Mouse (Mus musculus) MEL (cell line): ENCODE measurements at regions not wholly inside any gene's neighbourhood (a gene's known extent, or its start where the extent isn't known, plus 50 kb on each side); places are given as distances from the start of the nearest gene placed in this dataset.

Experiments
- DNase-seq: peaks from one replicate; pipeline ENCODE4 v3.0.0; 2011; ENCODE audit warnings: low read depth, low spot score
- H3K27ac ChIP-seq: 2 replicates; pipeline ENCODE4 v1.5.1; 2012; ENCODE audit warnings: low read depth, mild to moderate bottlenecking, control low read depth, low read length, moderate library complexity; ENCODE audit not compliant: control insufficient read depth
- H3K27me3 ChIP-seq, 2 experiments: fragments of 150-350 bp in 1 of 2; sonication (generic) in 1 of 2; 2 replicates each; pipeline ENCODE4 v1.6.1; 2012; ENCODE audit warnings: low read length in 2 of 2, mild to moderate bottlenecking in 2 of 2, improper control_type of control experiment in 1 of 2, moderate library complexity in 1 of 2; ENCODE audit not compliant: insufficient read depth in 2 of 2, control insufficient read depth in 1 of 2
- H3K36me3 ChIP-seq, 2 experiments: 2 replicates each; pipeline ENCODE4 v1.6.1; 2012 to 2014; ENCODE audit warnings: low read length in 2 of 2, improper control_type of control experiment in 1 of 2, inconsistent platforms in 1 of 2, mild to moderate bottlenecking in 1 of 2; ENCODE audit not compliant: insufficient read depth in 2 of 2, control insufficient read depth in 1 of 2
- H3K4me1 ChIP-seq, 2 experiments: fragments of 150-350 bp in 1 of 2; sonication (generic) in 1 of 2; 2 replicates each; pipeline ENCODE4 v1.6.1; 2012; ENCODE audit warnings: low read length in 2 of 2, improper control_type of control experiment in 1 of 2, mild to moderate bottlenecking in 1 of 2; ENCODE audit not compliant: insufficient read depth in 2 of 2, control insufficient read depth in 1 of 2
- H3K4me3 ChIP-seq, 2 experiments: fragments of 150-350 bp in 1 of 2; sonication (generic) in 1 of 2; 2 replicates each; pipeline ENCODE4 v1.5.1; 2012; ENCODE audit warnings: low read depth in 2 of 2, low read length in 2 of 2, mild to moderate bottlenecking in 2 of 2, moderate library complexity in 2 of 2, control low read depth in 1 of 2, improper control_type of control experiment in 1 of 2; ENCODE audit not compliant: control insufficient read depth in 1 of 2, insufficient read depth in 1 of 2
- H3K79me2 ChIP-seq: 2 replicates; pipeline ENCODE4 v1.6.1; 2012; ENCODE audit warnings: mild to moderate bottlenecking, low read length, moderate library complexity; ENCODE audit not compliant: control insufficient read depth, poor library complexity, insufficient read depth
- H3K9ac ChIP-seq: 2 replicates; pipeline ENCODE4 v1.6.1; 2012; ENCODE audit warnings: low read depth, mild to moderate bottlenecking, control low read depth, low read length, moderate library complexity; ENCODE audit not compliant: control insufficient read depth, poor library complexity, severe bottlenecking
- H3K9me3 ChIP-seq: fragments of 150-350 bp; sonication (generic); replicated peaks from 2 replicates; pipeline ENCODE4 v1.6.1; 2012; ENCODE audit warnings: mild to moderate bottlenecking, low read length, improper control_type of control experiment, moderate library complexity; ENCODE audit not compliant: insufficient read depth
- BHLHE40 ChIP-seq: IDR thresholded peaks from 2 replicates; pipeline ENCODE4 v1.6.1; 2012; ENCODE audit warnings: low read depth, mild to moderate bottlenecking, inconsistent platforms, low read length, improper control_type of control experiment, borderline replicate concordance
- CHD1 ChIP-seq: IDR thresholded peaks from 2 replicates; pipeline ENCODE4 v1.6.1; 2012; ENCODE audit warnings: low read depth, mild to moderate bottlenecking, inconsistent platforms, low read length, improper control_type of control experiment
- CHD2 ChIP-seq: IDR thresholded peaks from 2 replicates; pipeline ENCODE4 v1.6.1; 2011; ENCODE audit warnings: low read length, improper control_type of control experiment
- ELF1 ChIP-seq: IDR thresholded peaks from 2 replicates; pipeline ENCODE4 v1.6.1; 2014; ENCODE audit warnings: low read depth, mild to moderate bottlenecking, inconsistent platforms, low read length, improper control_type of control experiment, moderate library complexity
- EP300 ChIP-seq, 2 experiments: IDR thresholded peaks; 2 replicates each; pipeline ENCODE4 v1.6.1; 2011; ENCODE audit warnings: improper control_type of control experiment in 2 of 2, low read length in 2 of 2, low read depth in 1 of 2, mild to moderate bottlenecking in 1 of 2
- ETS1 ChIP-seq: IDR thresholded peaks from 2 replicates; pipeline ENCODE4 v1.6.1; 2012; ENCODE audit warnings: low read depth, mild to moderate bottlenecking, inconsistent platforms, low read length, improper control_type of control experiment, moderate library complexity
- GATA1 ChIP-seq: IDR thresholded peaks from 2 replicates; pipeline ENCODE4 v1.6.1; 2011; ENCODE audit warnings: low read depth, low read length, improper control_type of control experiment
- HCFC1 ChIP-seq: IDR thresholded peaks from 2 replicates; pipeline ENCODE4 v1.6.1; 2012; ENCODE audit warnings: low read depth, mild to moderate bottlenecking, inconsistent platforms, low read length, improper control_type of control experiment, moderate library complexity
- JUND ChIP-seq: IDR thresholded peaks from 2 replicates; pipeline ENCODE4 v1.6.1; 2011; ENCODE audit warnings: low read depth, mild to moderate bottlenecking, improper control_type of control experiment, low read length
- MAX ChIP-seq: IDR thresholded peaks from 2 replicates; pipeline ENCODE4 v1.6.1; 2011; ENCODE audit warnings: low read length, improper control_type of control experiment
- MEF2A ChIP-seq: IDR thresholded peaks from 2 replicates; pipeline ENCODE4 v1.6.1; 2014; ENCODE audit warnings: low read depth, mild to moderate bottlenecking, inconsistent platforms, low read length, improper control_type of control experiment; ENCODE audit not compliant: poor library complexity, insufficient replicate concordance, severe bottlenecking; ENCODE audit errors: extremely low read depth
- MYB ChIP-seq: IDR thresholded peaks from 2 replicates; pipeline ENCODE4 v1.6.1; 2011; ENCODE audit warnings: mild to moderate bottlenecking, low read depth, low read length, improper control_type of control experiment
- NELFE ChIP-seq: IDR thresholded peaks from 2 replicates; pipeline ENCODE4 v1.6.1; 2011; ENCODE audit warnings: low read depth, low read length, improper control_type of control experiment
- NRF1 ChIP-seq: IDR thresholded peaks from 2 replicates; pipeline ENCODE4 v1.6.1; 2014; ENCODE audit warnings: low read depth, mild to moderate bottlenecking, inconsistent platforms, low read length, improper control_type of control experiment, moderate library complexity; ENCODE audit not compliant: poor library complexity, insufficient read depth, severe bottlenecking
- POLR2A ChIP-seq, 2 experiments: IDR thresholded peaks; 2 replicates each; pipeline ENCODE4 v1.6.1; 2011 to 2012; ENCODE audit warnings: low read length in 2 of 2, mild to moderate bottlenecking in 2 of 2, control low read depth in 1 of 2, improper control_type of control experiment in 1 of 2, low read depth in 1 of 2, moderate library complexity in 1 of 2; ENCODE audit not compliant: control insufficient read depth in 1 of 2, insufficient read depth in 1 of 2, poor library complexity in 1 of 2
- POLR2AphosphoS2 ChIP-seq: IDR thresholded peaks from 2 replicates; pipeline ENCODE4 v1.6.1; 2011; ENCODE audit warnings: low read length, improper control_type of control experiment
- POLR2AphosphoS5 ChIP-seq: IDR thresholded peaks from 2 replicates; pipeline ENCODE4 v1.6.1; 2012; ENCODE audit warnings: low read depth, borderline replicate concordance, mild to moderate bottlenecking, inconsistent platforms, low read length, moderate library complexity, mixed read lengths
- RCOR1 ChIP-seq: IDR thresholded peaks from 2 replicates; pipeline ENCODE4 v1.6.1; 2012; ENCODE audit warnings: low read depth, mild to moderate bottlenecking, inconsistent platforms, low read length, improper control_type of control experiment
- SIN3A ChIP-seq: IDR thresholded peaks from 2 replicates; pipeline ENCODE4 v1.6.1; 2012; ENCODE audit warnings: low read length, improper control_type of control experiment, inconsistent platforms
- SMC3 ChIP-seq: IDR thresholded peaks from 2 replicates; pipeline ENCODE4 v1.6.1; 2011; ENCODE audit warnings: low read depth, low read length, improper control_type of control experiment
- TAL1 ChIP-seq: IDR thresholded peaks from 2 replicates; pipeline ENCODE4 v1.6.1; 2012; ENCODE audit warnings: mild to moderate bottlenecking, inconsistent platforms, low read length, moderate library complexity, mixed read lengths
- UBTF ChIP-seq: IDR thresholded peaks from 2 replicates; pipeline ENCODE4 v1.6.1; 2012; ENCODE audit warnings: low read depth, mild to moderate bottlenecking, inconsistent platforms, low read length, improper control_type of control experiment, moderate library complexity, borderline replicate concordance; ENCODE audit not compliant: insufficient read depth
- USF1 ChIP-seq: IDR thresholded peaks from 2 replicates; pipeline ENCODE4 v1.6.1; 2014; ENCODE audit warnings: low read depth, mild to moderate bottlenecking, inconsistent platforms, low read length, improper control_type of control experiment, moderate library complexity
- ZC3H11A ChIP-seq: IDR thresholded peaks from 2 replicates; pipeline ENCODE4 v1.6.1; 2012; ENCODE audit warnings: low read depth, mild to moderate bottlenecking, inconsistent platforms, low read length, improper control_type of control experiment
- ZKSCAN1 ChIP-seq: IDR thresholded peaks from 2 replicates; pipeline ENCODE4 v1.6.1; 2012; ENCODE audit warnings: low read depth, mild to moderate bottlenecking, inconsistent platforms, low read length, improper control_type of control experiment, moderate library complexity
- ZMIZ1 ChIP-seq: IDR thresholded peaks from 2 replicates; pipeline ENCODE4 v1.6.1; 2012; ENCODE audit warnings: low read depth, mild to moderate bottlenecking, inconsistent platforms, low read length, improper control_type of control experiment, moderate library complexity
- ZNF384 ChIP-seq: IDR thresholded peaks from 2 replicates; pipeline ENCODE4 v1.6.1; 2012; ENCODE audit warnings: low read depth, mild to moderate bottlenecking, inconsistent platforms, low read length, improper control_type of control experiment

GRCm38 (mm10) chr16:87031836-87032235 is 322.1 kb upstream of the N6amt1 start:
- Histone ChIP-seq H3K36me3 (no peaks in the 10 kb centered on the region), H3K9ac (no peak overlapping the region), H3K4me3 (no peak overlapping the region), H3K9me3 (no peaks in the 10 kb centered on the region), H3K27me3 (no peaks in the 10 kb centered on the region), H3K79me2 (no peaks in the 10 kb centered on the region), H3K27ac (no peak overlapping the region), H3K4me1 (no peaks in the 10 kb centered on the region)
- no peak for DNase-seq
- no peak for TF ChIP-seq POLR2AphosphoS5
- no peak for TF ChIP-seq EP300 (IDR thresholded peaks at IDR 0.05; ENCODE audit: low read depth in 1 of 2, low read length in 2 of 2)
- TF ChIP-seq TAL1 = no peak
- no peak for TF ChIP-seq RCOR1
- TF ChIP-seq JUND = no peak
- TF ChIP-seq ELF1 = no peak
- no peak for TF ChIP-seq NELFE
- no peak for TF ChIP-seq NRF1

GRCm38 (mm10) chr16:87028516-87029145 is 325.4 kb upstream of the N6amt1 start:
- no peak for DNase-seq
- Histone ChIP-seq H3K79me2 (no peaks in the 10 kb centered on the region), H3K4me1 (no peaks in the 10 kb centered on the region), H3K9ac (no peak overlapping the region), H3K36me3 (no peaks in the 10 kb centered on the region), H3K4me3 (no peak overlapping the region), H3K27me3 (no peaks in the 10 kb centered on the region), H3K9me3 (no peaks in the 10 kb centered on the region), H3K27ac (no peak overlapping the region)
- no peak for TF ChIP-seq JUND
- no peak for TF ChIP-seq CHD2
- no peak for TF ChIP-seq ZNF384
- TF ChIP-seq MAX = no peak

GRCm38 (mm10) chr16:87027621-87028020 is 326.4 kb upstream of the N6amt1 start:
- no peaks in the 10 kb centered on the region for H3K9me3 ChIP-seq
- H3K27me3 ChIP-seq = no peaks in the 10 kb centered on the region
- no peaks in the 10 kb centered on the region for H3K79me2 ChIP-seq
- no peak for DNase-seq
- no peaks in the 10 kb centered on the region for H3K36me3 ChIP-seq
- no peak overlapping the region for H3K27ac ChIP-seq
- H3K9ac ChIP-seq = no peak overlapping the region
- no peaks in the 10 kb centered on the region for H3K4me1 ChIP-seq
- no peak overlapping the region for H3K4me3 ChIP-seq
- TF ChIP-seq CHD2 (no peak), CHD1 (no peak), ZKSCAN1 (no peak), ETS1 (no peak), MYB (no peak), UBTF (no peak), MEF2A (no peak), POLR2A (IDR thresholded peaks at IDR 0.05; ENCODE audit: control insufficient read depth in 1 of 2, insufficient read depth in 1 of 2, low read depth in 1 of 2, low read length in 2 of 2, poor library complexity in 1 of 2) (no peak), ZMIZ1 (no peak), POLR2AphosphoS2 (no peak), HCFC1 (no peak), ZC3H11A (no peak), USF1 (no peak), SMC3 (no peak), MAX (no peak), SIN3A (no peak), BHLHE40 (no peak), GATA1 (no peak)
